Mouse (Mus musculus) liver, embryonic 14.5 days (tissue): ENCODE data around the gene Atp5d.

Experiments
- CTCF ChIP-seq: IDR thresholded peaks from 2 replicates; pipeline ENCODE4 v1.5.1; 2016; ENCODE audit warnings: antibody characterized with exemption, low read depth, control low read depth
- EP300 ChIP-seq: IDR thresholded peaks from 2 replicates; pipeline ENCODE4 v1.6.1; 2016; ENCODE audit warnings: antibody characterized with exemption, low read depth

DNA sequence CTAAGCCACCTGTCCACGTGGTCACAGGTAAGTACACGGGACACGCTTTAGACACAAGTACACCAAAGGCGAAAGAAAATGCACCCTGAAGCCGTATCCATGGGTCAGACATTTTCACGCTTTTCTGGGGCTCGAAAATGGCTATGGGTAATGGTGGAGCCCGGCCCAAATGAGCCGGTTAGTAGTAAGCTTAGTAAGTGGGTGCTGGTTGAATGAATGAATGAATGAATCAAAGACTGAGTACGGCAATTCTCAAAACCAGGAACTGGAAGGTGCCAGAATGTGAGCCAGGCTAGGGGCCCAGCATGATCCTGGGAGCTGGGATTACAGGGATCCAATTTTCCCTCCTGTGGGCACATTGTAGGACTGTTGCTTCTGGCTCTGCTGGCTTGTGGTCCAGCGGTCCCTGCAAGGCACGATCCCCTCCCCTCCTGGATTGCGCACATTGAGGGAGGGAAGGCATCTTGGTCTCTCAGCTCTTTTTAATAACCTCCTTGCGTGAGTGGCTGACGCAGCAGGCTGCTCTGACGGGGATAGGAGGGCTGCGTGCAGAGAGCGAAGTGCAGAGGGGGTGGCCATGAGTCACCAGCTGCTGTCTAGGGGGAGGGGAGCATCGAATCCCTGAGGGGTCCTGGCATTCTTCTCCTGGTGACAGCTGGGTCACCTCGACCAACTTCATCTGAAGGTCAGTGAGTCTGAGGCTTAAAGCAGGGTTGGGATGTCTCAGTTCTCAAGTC is 27.1 kb downstream of the Atp5d start, which contains the start of gene Cirbp:
- TF ChIP-seq CTCF (no peak), EP300 (no peak)
